Mouse (Mus musculus) hindbrain, embryonic 14.5 days (tissue): ENCODE results near the gene Ccdc70. TPM values are rescaled to one million over a fixed set of nuclear protein-coding genes. Genes with fewer than 3 reads are reported as not detected.
"Not testable (repeated sequence)": the region's sequence is repeated elsewhere in the genome, so short reads cannot be mapped to it uniquely, and the experiment has no call there.

Experiments
- ATAC-seq: fragments of 200-750 bp; cut with Nextera tagmentation; 2 replicates; pipeline ENCODE4 v1.8.0; 2017; ENCODE audit warnings: moderate number of reproducible peaks, mild to moderate bottlenecking, moderate TSS enrichment, moderate library complexity; ENCODE audit not compliant: low FRiP score
- DNase-seq: peaks from one replicate; pipeline ENCODE4 v3.0.0-alpha.2; 2015; ENCODE audit warnings: low spot score
- H3K27ac ChIP-seq: fragments of 300-500 bp; sonication (generic); 2 replicates; pipeline ENCODE4 v1.5.1; 2014; ENCODE audit warnings: mild to moderate bottlenecking, moderate library complexity
- H3K27me3 ChIP-seq: fragments of 300-500 bp; sonication (generic); 2 replicates; pipeline ENCODE4 v1.6.1; 2014; ENCODE audit warnings: mild to moderate bottlenecking, low read length, mixed read lengths; ENCODE audit not compliant: control insufficient read depth, insufficient read depth
- H3K36me3 ChIP-seq: fragments of 300-500 bp; sonication (generic); replicated peaks from 2 replicates; pipeline ENCODE4 v1.6.1; 2014; ENCODE audit not compliant: control insufficient read depth, insufficient read depth
- H3K4me1 ChIP-seq: fragments of 300-500 bp; sonication (generic); replicated peaks from 2 replicates; pipeline ENCODE4 v1.6.1; 2014; ENCODE audit warnings: antibody characterized with exemption, low read length, mixed read lengths; ENCODE audit not compliant: control insufficient read depth, insufficient read depth
- H3K4me2 ChIP-seq: fragments of 300-500 bp; sonication (generic); replicated peaks from 2 replicates; pipeline ENCODE4 v1.6.1; 2014; ENCODE audit warnings: mild to moderate bottlenecking, moderate library complexity
- H3K4me3 ChIP-seq: fragments of 300-500 bp; sonication (generic); replicated peaks from 2 replicates; pipeline ENCODE4 v1.5.1; 2014; ENCODE audit warnings: mild to moderate bottlenecking, low read length
- H3K9ac ChIP-seq: fragments of 300-500 bp; sonication (generic); 2 replicates; pipeline ENCODE4 v1.6.1; 2014
- H3K9me3 ChIP-seq: fragments of 300-500 bp; sonication (generic); 2 replicates; pipeline ENCODE4 v1.6.1; 2016; ENCODE audit warnings: low read length; ENCODE audit not compliant: control insufficient read depth
- WGBS: fragments of 180-500 bp; shearing (Covaris S2); extraction: QIAGEN DNeasy Blood & Tissue Kit; methylation state at CpG from one replicate; pipeline ENCODE4 v1.1.7; 2014; 5-methylcytosine and 5-hydroxymethylcytosine counted together
- polyA plus RNA-seq: library from polyadenylated mRNA; unstranded; fragments of >200 nt; fragmentation: Nextera tagmentation; extraction: Ambion mirVana; gene quantifications from 2 replicates; pipeline ENCODE4 v1.2.1, GENCODE M21; 2014

The Ccdc70 gene
- not detected in 2 replicates for polyA plus RNA-seq

DNA sequence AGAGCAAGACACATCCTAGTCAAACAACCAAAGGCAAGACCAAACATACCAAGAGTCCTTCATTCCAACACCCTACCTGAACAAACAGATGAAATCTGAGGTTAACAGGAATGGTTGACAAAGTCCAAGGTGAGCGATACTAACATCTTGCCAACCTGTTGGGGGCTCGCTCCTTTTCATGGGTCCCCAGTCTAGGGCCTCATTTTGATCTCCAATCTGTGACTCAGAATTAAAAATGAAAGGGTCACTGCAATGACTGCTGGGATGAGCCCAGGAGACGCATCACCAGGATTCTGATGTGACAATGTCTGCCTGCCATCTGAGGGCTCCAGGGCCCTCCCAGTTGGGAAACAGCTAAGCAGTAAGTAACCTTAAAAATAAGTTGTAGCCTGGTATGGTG lies at the start of gene Ccdc70:
Ccdc70 (plus strand) TSS at position 301 of the 400 bp plus-strand sequence.
- H3K9me3 ChIP-seq, result no peaks in the 10 kb centered on the region
- H3K4me3 ChIP-seq, result no peak within 1 kb of the TSS

DNA sequence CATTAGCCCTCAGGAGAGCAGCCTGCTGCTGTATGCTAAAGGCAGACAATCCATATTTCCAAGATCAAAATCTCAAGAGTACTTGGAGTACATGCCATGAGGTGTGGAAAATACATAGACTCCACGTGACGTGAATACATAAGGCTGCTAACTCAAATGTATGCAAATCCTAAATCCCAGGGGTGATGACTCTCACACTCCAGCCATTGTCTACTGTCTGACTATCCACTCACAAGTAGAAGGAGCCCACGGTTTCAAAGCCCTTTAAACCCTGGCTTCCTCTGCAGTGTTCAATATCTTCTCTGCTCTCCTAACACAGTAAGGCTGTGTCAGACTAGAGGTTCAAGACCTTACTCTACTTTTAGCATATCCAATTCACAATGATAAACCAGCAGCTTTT lies 38.8 kb upstream of the Ccdc70 start:
- H3K27ac ChIP-seq, H3K9ac ChIP-seq, ATAC-seq, H3K4me3 ChIP-seq, H3K36me3 ChIP-seq, H3K4me2 ChIP-seq, H3K27me3 ChIP-seq, H3K4me1 ChIP-seq, H3K9me3 ChIP-seq, DNase-seq: not testable (repeated sequence)
- WGBS, result 72% methylated on average over 3 of the region's 3 CpGs

More for the DNA sequence above, at the start of gene Ccdc70:
- WGBS, result 94% methylated on average over 3 of the region's 3 CpGs
- Histone ChIP-seq H3K4me2 (no peak within 1 kb of the TSS), H3K36me3 (no peaks in the 10 kb centered on the region), H3K27ac (no peak within 1 kb of the TSS), H3K27me3 (no peaks in the 10 kb centered on the region), H3K9ac (no peak within 1 kb of the TSS), H3K4me1 (no peaks in the 10 kb centered on the region)
- DNase-seq, result no peak
- no peak for ATAC-seq

DNA sequence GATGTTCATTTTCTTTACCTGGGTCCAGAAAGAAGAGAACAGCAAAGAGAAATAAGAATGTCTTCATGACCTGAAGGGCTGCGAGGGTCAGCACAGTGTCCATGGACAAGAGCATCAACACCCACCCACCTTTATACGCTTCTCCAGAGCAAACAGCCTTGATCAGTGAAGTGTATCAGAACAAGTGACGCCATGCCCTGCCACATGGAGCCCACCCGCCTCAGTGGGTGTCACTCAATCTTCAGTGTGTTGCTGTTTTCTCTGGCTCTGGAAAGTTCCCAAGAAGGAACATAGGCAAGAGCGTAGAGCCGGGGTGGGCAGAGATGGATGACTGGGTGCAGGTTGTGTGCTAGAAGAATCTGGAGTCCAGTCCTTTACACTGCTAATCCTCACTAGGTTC lies 37.0 kb upstream of the Ccdc70 start, which contains the start of gene Defb15:
Defb15 (minus strand) TSS at position 101 of the 400 bp plus-strand sequence.
- no peak for DNase-seq
- Histone ChIP-seq H3K4me3 (no peak within 1 kb of the TSS), H3K36me3 (no peaks in the 10 kb centered on the region), H3K27ac (no peak within 1 kb of the TSS), H3K4me1 (no peaks in the 10 kb centered on the region), H3K9ac (no peak within 1 kb of the TSS), H3K27me3 (no peaks in the 10 kb centered on the region), H3K4me2 (no peak within 1 kb of the TSS), H3K9me3 (no peaks in the 10 kb centered on the region)
- no peak for ATAC-seq
- 92% methylated on average over 6 of the region's 6 CpGs for WGBS

DNA sequence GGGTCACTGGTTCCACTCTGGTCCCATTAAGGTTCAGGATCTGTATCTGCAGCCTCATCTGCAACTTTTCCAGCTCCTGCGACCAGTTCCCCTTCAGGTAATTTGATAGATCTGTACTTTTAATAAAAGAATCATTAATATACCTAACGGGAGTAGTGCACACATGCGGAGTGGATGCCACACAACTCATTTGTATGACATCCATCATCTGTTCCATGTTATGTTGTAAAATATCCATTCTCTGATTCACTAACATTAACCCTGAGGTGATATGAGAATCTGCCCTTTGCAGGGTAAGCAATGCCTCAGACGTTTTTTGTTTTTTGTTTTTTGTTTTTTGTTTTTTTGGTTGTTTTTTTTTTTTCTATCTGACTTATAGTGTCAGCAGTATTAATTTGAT lies 31.5 kb upstream of the Ccdc70 start, which contains the start of gene Defb35:
Defb35 (plus strand) TSS at position 301 of the 400 bp plus-strand sequence.
- not testable (repeated sequence) for H3K4me3 ChIP-seq, H3K27ac ChIP-seq, H3K4me1 ChIP-seq, H3K36me3 ChIP-seq, ATAC-seq, H3K9me3 ChIP-seq, H3K27me3 ChIP-seq, DNase-seq, H3K9ac ChIP-seq, H3K4me2 ChIP-seq
- 91% methylated on average over 4 of the region's 4 CpGs for WGBS

DNA sequence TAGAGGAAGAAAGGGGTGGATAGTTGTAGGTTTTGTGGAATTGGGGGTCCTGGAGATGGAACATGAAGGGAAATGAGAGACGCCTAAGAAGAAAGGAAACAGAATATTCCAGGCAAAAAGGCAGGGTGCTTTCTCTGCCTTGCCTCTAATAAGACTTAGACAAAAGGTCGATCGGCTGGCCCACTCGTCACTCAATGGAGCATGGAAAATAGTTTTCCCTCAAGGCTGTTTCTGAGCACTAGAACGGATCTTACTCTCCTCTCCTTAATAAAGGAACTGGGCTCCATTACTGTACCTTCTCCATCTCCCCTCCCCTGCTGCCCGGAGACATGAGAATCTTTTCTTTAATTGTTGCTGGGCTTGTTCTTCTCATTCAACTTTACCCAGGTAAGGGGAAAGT lies 23.1 kb upstream of the Ccdc70 start, which contains the start of gene Defb13:
Defb13 (plus strand) TSS at position 301 of the 400 bp plus-strand sequence.
- Histone ChIP-seq H3K9me3 (no peaks in the 10 kb centered on the region), H3K27ac (no peak within 1 kb of the TSS), H3K27me3 (no peaks in the 10 kb centered on the region), H3K36me3 (no peaks in the 10 kb centered on the region), H3K4me1 (no peaks in the 10 kb centered on the region), H3K4me3 (no peak within 1 kb of the TSS), H3K9ac (no peak within 1 kb of the TSS), H3K4me2 (no peak within 1 kb of the TSS)
- no peak for ATAC-seq
- 81% methylated on average over 6 of the region's 6 CpGs for WGBS
- no peak for DNase-seq

DNA sequence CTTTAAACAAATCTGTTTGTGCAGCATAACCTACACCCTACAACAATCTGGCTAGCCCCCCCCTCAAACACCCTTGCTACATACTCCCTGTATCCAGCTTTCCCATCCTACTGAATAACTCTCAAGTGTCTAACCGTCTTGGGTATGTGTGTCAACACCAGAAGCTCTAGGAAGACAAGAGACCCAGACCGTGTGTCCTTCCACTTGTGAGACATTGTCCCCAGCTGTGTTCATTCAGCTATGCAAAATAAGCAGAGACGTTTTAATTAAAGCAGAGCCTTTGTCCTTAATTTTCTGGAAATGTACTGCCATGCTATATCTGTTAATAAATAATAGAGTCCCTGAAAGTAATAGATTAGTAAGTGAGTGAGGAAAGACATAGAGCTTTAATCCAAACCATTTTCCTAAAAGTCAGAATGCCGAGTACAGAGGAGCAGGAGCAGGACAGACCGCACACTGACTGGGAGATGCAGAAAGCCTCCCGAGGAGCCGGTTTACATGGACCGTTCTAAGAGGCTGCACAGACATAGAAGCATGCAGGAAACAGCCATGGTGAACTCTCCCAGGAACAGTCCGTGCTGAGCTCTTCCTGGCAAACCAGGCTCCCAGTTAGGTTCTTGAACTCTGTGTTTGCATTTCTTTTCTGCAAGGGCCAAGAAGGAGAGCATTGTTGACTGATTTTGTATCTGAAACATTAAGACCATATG lies 22.1 kb upstream of the Ccdc70 start:
- no peak overlapping the region for H3K4me2 ChIP-seq
- 51% methylated on average over 9 of the region's 9 CpGs for WGBS
- DNase-seq, result no peak

DNA sequence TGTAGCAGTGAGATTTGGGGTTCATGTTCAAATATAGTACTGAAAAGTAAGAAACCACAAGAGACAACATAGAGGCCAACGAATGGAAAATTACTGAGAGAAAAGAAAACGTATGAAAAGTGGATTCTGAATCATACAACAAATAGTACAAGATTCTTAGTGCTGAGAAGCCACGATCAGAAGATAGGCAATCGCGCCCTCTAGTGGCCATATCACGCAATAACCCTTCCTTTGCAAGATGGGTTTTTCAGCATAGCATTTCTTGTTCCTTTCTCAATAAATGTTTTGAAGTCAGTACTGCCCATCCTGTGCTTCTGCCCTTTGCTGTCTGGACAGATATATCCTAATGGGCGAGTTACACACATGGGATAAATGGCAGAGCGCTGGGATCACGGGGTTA lies 14.3 kb upstream of the Ccdc70 start:
- Histone ChIP-seq H3K4me2 (no peak overlapping the region), H3K9ac (no peak overlapping the region), H3K36me3 (no peaks in the 10 kb centered on the region), H3K27me3 (no peaks in the 10 kb centered on the region), H3K27ac (no peak overlapping the region), H3K4me3 (no peak overlapping the region), H3K9me3 (no peaks in the 10 kb centered on the region), H3K4me1 (no peaks in the 10 kb centered on the region)
- WGBS, result 5% methylated on average over 9 of the region's 9 CpGs
- ATAC-seq (no peak), DNase-seq (peak; percentile 78)

More for the DNA sequence above, 22.1 kb upstream of the Ccdc70 start:
- ATAC-seq, result peak; percentile 40; the same call in 1 of the 2 replicates
- no peaks in the 10 kb centered on the region for H3K27me3 ChIP-seq
- no peaks in the 10 kb centered on the region for H3K4me1 ChIP-seq
- no peaks in the 10 kb centered on the region for H3K36me3 ChIP-seq
- no peak overlapping the region for H3K4me3 ChIP-seq
- no peaks in the 10 kb centered on the region for H3K9me3 ChIP-seq
- no peak overlapping the region for H3K9ac ChIP-seq
- H3K27ac ChIP-seq, result no peak overlapping the region

DNA sequence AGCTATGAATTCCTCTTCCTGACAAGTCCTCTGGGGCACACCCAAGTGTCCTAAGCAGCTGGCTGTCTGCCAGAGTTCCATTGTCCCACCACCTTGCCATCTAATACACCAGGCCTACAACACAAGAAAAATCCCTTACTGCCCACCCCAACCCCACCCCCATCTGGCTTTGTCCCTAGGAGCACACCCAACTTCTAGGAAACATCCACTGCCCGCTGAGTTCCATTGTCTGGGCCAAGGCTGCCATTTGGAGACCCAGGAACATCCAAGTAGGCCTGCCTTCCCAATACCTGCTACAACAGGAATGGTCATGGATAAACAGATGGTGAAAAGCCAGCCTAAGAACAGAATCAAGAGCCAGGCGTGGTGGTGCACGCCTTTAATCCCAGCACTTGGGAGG lies 13.2 kb upstream of the Ccdc70 start:
- no peak overlapping the region for H3K27ac ChIP-seq
- H3K9ac ChIP-seq, result no peak overlapping the region
- no peak overlapping the region for H3K4me3 ChIP-seq
- no peak for DNase-seq
- H3K4me2 ChIP-seq, result no peak overlapping the region
- no peaks in the 10 kb centered on the region for H3K9me3 ChIP-seq
- H3K4me1 ChIP-seq, result no peaks in the 10 kb centered on the region
- H3K27me3 ChIP-seq, result no peaks in the 10 kb centered on the region
- WGBS, result 79% methylated on average over 3 of the region's 3 CpGs
- ATAC-seq, result no peak
- H3K36me3 ChIP-seq, result no peaks in the 10 kb centered on the region

DNA sequence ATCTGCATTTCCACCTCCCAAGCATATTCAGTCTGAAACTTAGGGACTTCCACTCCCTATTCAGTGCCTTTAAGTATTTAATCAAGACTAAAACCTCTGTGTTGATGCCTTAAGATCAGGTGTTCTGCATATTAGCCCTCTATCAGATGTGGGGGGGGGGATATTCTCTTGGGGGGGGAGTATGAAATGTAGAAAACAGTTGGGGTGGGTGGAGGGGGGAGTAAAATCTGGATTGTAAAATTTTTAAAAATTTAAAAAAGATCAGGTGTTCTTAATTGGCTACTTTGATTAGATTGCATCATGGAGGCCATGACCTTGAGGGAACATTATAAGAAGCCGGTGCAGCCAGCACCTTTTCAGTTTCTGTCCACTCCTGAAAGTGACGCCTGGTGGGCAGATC lies 11.2 kb upstream of the Ccdc70 start, which contains the start of gene Fam90a1a:
Fam90a1a (plus strand) TSS at position 301 of the 400 bp plus-strand sequence.
- H3K27me3 ChIP-seq, result no peaks in the 10 kb centered on the region
- no peaks in the 10 kb centered on the region for H3K9me3 ChIP-seq
- no peaks in the 10 kb centered on the region for H3K4me1 ChIP-seq
- H3K4me3 ChIP-seq, result no peak within 1 kb of the TSS
- WGBS, result 96% methylated on average over 2 of the region's 2 CpGs
- no peak within 1 kb of the TSS for H3K9ac ChIP-seq
- no peak for ATAC-seq
- H3K4me2 ChIP-seq, result no peak within 1 kb of the TSS
- H3K36me3 ChIP-seq, result no peaks in the 10 kb centered on the region
- no peak within 1 kb of the TSS for H3K27ac ChIP-seq
- DNase-seq, result no peak
